Mouse (Mus musculus): ENCODE measurements around the gene Adss. TPM values are rescaled to one million over a fixed set of nuclear protein-coding genes. Genes with fewer than 3 reads are reported as not detected.
"Not testable (repeated sequence)": the region's sequence is repeated elsewhere in the genome, so short reads cannot be mapped to it uniquely, and the experiment has no call there.

Adss gene
- polyA plus RNA-seq (2015; fragmentation: Nextera tagmentation; extraction: Ambion mirVana): 55.9 and 56.5 TPM in 2 replicates

DNA sequence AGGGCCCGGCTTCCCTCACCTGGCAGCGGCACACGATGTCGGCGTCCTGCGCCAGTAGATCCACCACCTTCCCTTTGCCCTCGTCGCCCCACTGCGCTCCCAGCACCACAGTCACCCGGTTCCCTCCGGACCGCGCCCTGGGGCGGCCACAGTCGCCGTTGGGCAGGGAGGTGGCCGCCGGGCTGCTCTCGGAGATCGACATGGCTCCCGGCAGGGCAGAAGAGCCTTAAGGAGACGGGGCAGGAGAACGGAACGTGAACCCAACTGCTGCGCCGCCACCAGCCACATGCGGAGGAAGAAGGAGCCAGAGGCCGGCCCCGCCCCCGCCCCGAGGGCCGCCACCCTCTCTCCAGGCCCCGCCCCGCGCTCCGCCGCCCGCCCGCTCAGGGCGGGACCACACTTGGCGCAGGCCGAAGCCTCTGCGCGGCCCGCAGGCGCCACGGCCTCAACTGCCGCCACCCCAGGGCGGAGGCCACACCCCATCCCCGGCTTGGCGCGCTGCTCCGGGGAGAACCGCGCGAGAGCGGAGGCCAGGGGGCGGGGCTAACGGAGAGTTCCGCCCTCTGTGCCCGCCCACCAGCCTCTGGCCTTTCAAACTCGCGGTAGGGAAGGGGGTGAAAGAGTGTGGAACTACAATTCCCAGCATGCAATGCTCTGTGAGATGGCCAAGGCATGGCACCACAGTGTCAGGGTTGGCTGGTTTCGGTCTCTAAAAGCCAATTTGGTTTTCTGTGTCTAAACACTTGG is at the start of gene Adss:
Gene Adss (minus strand): TSS at position 319 of the 747 bp plus-strand sequence.
- Histone ChIP-seq H3K4me2 (peak within 1 kb of the TSS; percentile 70), H3K4me1 (peaks cover 17% of the 10 kb centered on the region), H3K4me3 (peak within 1 kb of the TSS; percentile 80), H3K9me3 (no peaks in the 10 kb centered on the region), H3K27ac (peak within 1 kb of the TSS; percentile 98), H3K27me3 (no peaks in the 10 kb centered on the region), H3K9ac (peak within 1 kb of the TSS; percentile 85), H3K36me3 (no peaks in the 10 kb centered on the region)
- peak; percentile 100 for ATAC-seq (ENCODE audit: borderline replicate concordance, extremely low read depth, low FRiP score, low TSS enrichment)
- under 1% methylated on average over 60 of the region's 64 CpGs for WGBS

DNA sequence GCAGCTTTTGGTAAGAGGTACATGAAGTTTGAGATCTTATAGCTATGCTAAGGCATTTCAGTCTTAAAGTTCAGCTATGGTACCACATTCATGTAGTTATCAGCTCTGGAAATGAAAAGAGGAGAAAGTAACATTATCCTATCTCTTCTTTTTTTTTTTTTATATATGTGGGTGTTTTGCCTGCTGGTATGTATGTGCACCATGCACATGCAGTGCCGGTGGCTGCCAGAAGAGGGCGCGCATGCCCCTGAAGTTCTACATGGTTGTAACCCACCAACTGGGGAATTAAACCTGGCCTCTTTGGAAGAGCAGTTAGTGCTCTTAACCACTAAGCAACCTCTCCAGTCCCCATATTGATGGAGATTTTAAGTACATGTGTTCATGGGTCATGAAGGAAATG is 49.5 kb upstream of the Adss start:
- ATAC-seq (ENCODE audit: borderline replicate concordance, extremely low read depth, low FRiP score, low TSS enrichment); H3K4me1 ChIP-seq; H3K27ac ChIP-seq; H3K27me3 ChIP-seq; H3K9ac ChIP-seq; H3K36me3 ChIP-seq; H3K9me3 ChIP-seq; H3K4me3 ChIP-seq; H3K4me2 ChIP-seq: not testable (repeated sequence)
- WGBS: 48% methylated on average over 3 of the region's 3 CpGs

GRCm38 (mm10) chr1:177827776-177828175 is 31.5 kb upstream of the Adss start:
- H3K9ac ChIP-seq; H3K4me3 ChIP-seq; H3K36me3 ChIP-seq; H3K4me2 ChIP-seq; H3K27ac ChIP-seq; H3K27me3 ChIP-seq; H3K4me1 ChIP-seq; H3K9me3 ChIP-seq; ATAC-seq (ENCODE audit: borderline replicate concordance, extremely low read depth, low FRiP score, low TSS enrichment): not testable (repeated sequence)
- WGBS: 29% methylated on average over 4 of the region's 4 CpGs

GRCm38 (mm10) chr1:177806772-177807171 is 10.5 kb upstream of the Adss start:
- not testable (repeated sequence) for H3K27me3 ChIP-seq; H3K9ac ChIP-seq; H3K4me1 ChIP-seq; H3K4me3 ChIP-seq; H3K36me3 ChIP-seq; H3K9me3 ChIP-seq; ATAC-seq (ENCODE audit: borderline replicate concordance, extremely low read depth, low FRiP score, low TSS enrichment); H3K27ac ChIP-seq; H3K4me2 ChIP-seq
- WGBS: no CpG with 5 or more reads among the region's 1 CpGs

GRCm38 (mm10) chr1:177803511-177803910 is 7.2 kb upstream of the Adss start:
- Histone ChIP-seq H3K9me3 (no peaks in the 10 kb centered on the region), H3K27me3 (no peaks in the 10 kb centered on the region), H3K36me3 (no peaks in the 10 kb centered on the region), H3K4me3 (no peak overlapping the region), H3K27ac (no peak overlapping the region), H3K4me2 (no peak overlapping the region), H3K9ac (no peak overlapping the region), H3K4me1 (0 out of 2 replicates have a peak, but pooled peaks cover 2% of the 10 kb centered on the region)
- 64% methylated on average over 2 of the region's 2 CpGs for WGBS
- ATAC-seq (ENCODE audit: borderline replicate concordance, extremely low read depth, low FRiP score, low TSS enrichment): no peak

- Histone ChIP-seq H3K27ac (no peak overlapping the region), H3K27me3 (no peaks in the 10 kb centered on the region), H3K36me3 (no peaks in the 10 kb centered on the region), H3K4me3 (no peak overlapping the region), H3K4me1 (peaks cover 16% of the 10 kb centered on the region), H3K9me3 (no peaks in the 10 kb centered on the region), H3K9ac (no peak overlapping the region), H3K4me2 (peak overlapping the region; percentile 45)
- no peak for ATAC-seq (ENCODE audit: borderline replicate concordance, extremely low read depth, low FRiP score, low TSS enrichment)
- WGBS: 61% methylated on average over 8 of the region's 8 CpGs
Observed at GRCm38 (mm10) chr1:177797151-177797755, 942 bp upstream of the Adss start.

DNA sequence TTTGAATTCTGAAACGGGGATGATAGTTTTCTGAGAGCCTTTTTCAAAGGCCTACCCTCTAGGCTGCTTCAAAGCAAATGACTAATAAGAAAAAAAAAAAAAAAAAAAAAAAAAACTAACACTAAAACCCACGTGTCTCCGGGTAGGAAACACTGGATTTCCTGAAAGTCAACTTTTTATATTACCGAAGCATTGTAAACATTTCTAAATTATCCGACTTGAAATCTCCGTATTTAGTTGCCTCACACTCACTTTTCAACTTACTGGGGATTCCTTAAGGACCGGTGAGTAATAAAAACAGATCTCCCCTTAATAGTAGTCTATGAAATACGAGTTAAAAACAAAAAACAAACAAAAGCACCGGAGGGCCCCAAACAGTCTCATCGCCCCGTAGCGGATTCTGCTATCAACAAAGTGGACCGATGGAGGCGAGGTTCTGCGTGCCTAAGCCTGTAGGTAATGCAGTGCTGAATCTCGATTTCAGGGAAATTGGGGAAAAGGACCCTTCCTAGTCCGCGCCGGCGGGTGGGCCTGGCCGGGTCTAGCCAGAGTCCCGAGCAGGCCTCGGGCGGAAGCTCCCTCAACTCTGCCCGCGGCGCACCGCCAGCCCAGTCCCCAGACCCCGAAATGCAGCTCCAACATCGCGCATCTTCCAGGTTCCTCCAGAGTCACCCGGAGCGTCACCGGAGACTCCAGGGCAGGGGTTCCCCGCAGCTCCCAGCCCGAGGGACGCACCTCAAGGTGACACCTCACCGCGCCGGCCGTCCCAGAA is 704 bp downstream of the Adss start:
- Histone ChIP-seq H3K4me2 (peak overlapping the region; percentile 70), H3K27me3 (no peaks in the 10 kb centered on the region), H3K4me1 (peaks cover 17% of the 10 kb centered on the region), H3K36me3 (no peaks in the 10 kb centered on the region), H3K9ac (peak overlapping the region; percentile 85), H3K27ac (peak overlapping the region; percentile 98), H3K9me3 (no peaks in the 10 kb centered on the region), H3K4me3 (peak overlapping the region; percentile 80)
- ATAC-seq (ENCODE audit: borderline replicate concordance, extremely low read depth, low FRiP score, low TSS enrichment): peak; percentile 40; the same call in 1 of the 2 replicates
- under 1% methylated on average over 41 of the region's 41 CpGs for WGBS

DNA sequence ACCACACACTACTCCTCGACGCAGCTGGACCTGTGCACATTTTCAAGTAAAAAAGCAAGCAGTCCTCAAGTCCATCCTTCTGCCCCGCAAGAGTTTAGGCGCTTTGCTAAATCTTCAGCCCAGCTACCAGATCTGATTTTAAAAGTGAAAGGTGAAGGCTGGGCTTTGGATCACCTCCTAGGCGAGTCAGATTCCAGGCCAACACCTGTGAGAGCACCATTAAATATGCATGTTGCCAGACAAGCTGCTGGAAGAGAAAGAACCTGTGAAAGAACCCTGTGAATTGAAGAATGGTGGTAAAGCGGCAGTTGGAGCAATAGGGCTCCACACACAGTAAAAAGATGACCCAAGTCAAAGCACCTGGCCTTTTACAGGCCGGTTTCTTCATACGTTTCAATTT is 1.4 kb downstream of the Adss start:
- peak overlapping the region; percentile 80 for H3K4me3 ChIP-seq
- peak overlapping the region; percentile 85 for H3K9ac ChIP-seq
- H3K27me3 ChIP-seq: no peaks in the 10 kb centered on the region
- 5% methylated on average over 8 of the region's 8 CpGs for WGBS
- no peak for ATAC-seq (ENCODE audit: borderline replicate concordance, extremely low read depth, low FRiP score, low TSS enrichment)
- peak overlapping the region; percentile 31; the same call in 1 of the 2 replicates for H3K27ac ChIP-seq
- H3K4me2 ChIP-seq: peak overlapping the region; percentile 70
- H3K36me3 ChIP-seq: 0 out of 2 replicates have a peak, but pooled peaks cover 2% of the 10 kb centered on the region
- H3K4me1 ChIP-seq: peaks cover 17% of the 10 kb centered on the region
- H3K9me3 ChIP-seq: no peaks in the 10 kb centered on the region

DNA sequence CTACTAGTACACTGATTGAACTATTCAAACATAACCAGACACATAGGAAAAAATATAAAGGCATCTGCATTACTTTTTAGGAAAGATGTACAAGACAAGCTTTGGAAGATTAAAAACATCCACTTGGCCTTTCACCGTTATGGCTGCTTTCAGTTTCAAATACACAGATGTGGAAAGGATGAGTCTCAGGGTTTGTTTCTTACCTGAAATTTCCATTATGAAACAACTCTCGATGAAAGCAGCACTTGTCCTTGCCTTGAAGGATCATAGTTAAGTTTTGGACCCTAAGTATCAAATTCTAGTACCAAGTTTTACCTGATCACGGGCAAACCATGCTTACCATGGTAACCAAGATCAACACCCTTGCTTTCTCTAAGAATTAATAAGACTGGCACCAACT is 3.5 kb downstream of the Adss start:
- no peak for ATAC-seq (ENCODE audit: borderline replicate concordance, extremely low read depth, low FRiP score, low TSS enrichment)
- Histone ChIP-seq H3K36me3 (0 out of 2 replicates have a peak, but pooled peaks cover 9% of the 10 kb centered on the region), H3K4me3 (no peak overlapping the region), H3K9me3 (no peaks in the 10 kb centered on the region), H3K27ac (no peak overlapping the region), H3K4me1 (peaks cover 17% of the 10 kb centered on the region), H3K27me3 (no peaks in the 10 kb centered on the region), H3K9ac (no peak overlapping the region), H3K4me2 (no peak overlapping the region)
- 85% methylated on average over 3 of the region's 3 CpGs for WGBS

- Histone ChIP-seq H3K4me1 (no peaks in the 10 kb centered on the region), H3K36me3 (peaks cover 40% of the 10 kb centered on the region), H3K4me2 (no peak overlapping the region), H3K27ac (no peak overlapping the region), H3K4me3 (no peak overlapping the region), H3K9me3 (no peaks in the 10 kb centered on the region), H3K9ac (no peak overlapping the region), H3K27me3 (no peaks in the 10 kb centered on the region)
- 41% methylated on average over 2 of the region's 2 CpGs for WGBS
- ATAC-seq (ENCODE audit: borderline replicate concordance, extremely low read depth, low FRiP score, low TSS enrichment): no peak
Observed at GRCm38 (mm10) chr1:177777397-177777796, 18.9 kb downstream of the Adss start.

GRCm38 (mm10) chr1:177768931-177769330 is 27.4 kb downstream of the Adss start:
- no peak for ATAC-seq (ENCODE audit: borderline replicate concordance, extremely low read depth, low FRiP score, low TSS enrichment)
- Histone ChIP-seq H3K4me3 (no peak overlapping the region), H3K4me2 (no peak overlapping the region), H3K27me3 (no peaks in the 10 kb centered on the region), H3K9me3 (no peaks in the 10 kb centered on the region), H3K4me1 (no peaks in the 10 kb centered on the region), H3K27ac (no peak overlapping the region), H3K9ac (no peak overlapping the region), H3K36me3 (peaks cover 54% of the 10 kb centered on the region)

DNA sequence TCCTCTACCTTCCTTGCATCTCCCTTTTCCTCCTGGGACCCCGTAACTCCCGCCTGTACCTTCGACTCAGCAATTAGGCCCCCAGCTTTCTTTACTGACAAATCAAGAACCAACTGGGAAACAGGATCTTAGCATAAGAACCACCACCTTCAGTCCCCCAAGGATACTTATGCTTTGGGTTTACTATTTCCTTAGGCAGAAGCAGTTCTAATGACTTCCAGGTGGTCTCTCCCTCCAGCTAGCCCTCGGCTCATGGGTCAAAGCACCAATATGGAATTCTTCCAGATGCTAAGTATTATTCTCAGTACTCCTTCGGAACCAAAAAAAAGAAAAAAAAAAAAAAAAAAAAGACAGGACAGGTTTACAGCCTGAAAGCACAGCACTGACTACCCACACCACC is 39.1 kb downstream of the Adss start:
- ATAC-seq (ENCODE audit: borderline replicate concordance, extremely low read depth, low FRiP score, low TSS enrichment): no peak
- Histone ChIP-seq H3K4me2 (no peak overlapping the region), H3K9me3 (no peaks in the 10 kb centered on the region), H3K36me3 (no peaks in the 10 kb centered on the region), H3K9ac (no peak overlapping the region), H3K4me3 (no peak overlapping the region), H3K4me1 (no peaks in the 10 kb centered on the region), H3K27me3 (no peaks in the 10 kb centered on the region), H3K27ac (no peak overlapping the region)
- WGBS: 93% methylated on average over 5 of the region's 5 CpGs
